Mouse (Mus musculus): ENCODE data around the gene Usp36. TPM values are rescaled to one million over a fixed set of nuclear protein-coding genes. Genes with fewer than 3 reads are reported as not detected.

Usp36 gene
- total RNA-seq, 1 experiment from 2014 or later = 20.8 TPM

- ATAC-seq (replicated peaks in 1 of 2; ENCODE audit: insufficient read depth in 1 of 2, low FRiP score in 2 of 2, low TSS enrichment in 1 of 2, low read depth in 1 of 2, poor library complexity in 2 of 2, severe bottlenecking in 2 of 2) = peak in 1 of 2 experiments; percentile 37; a peak in 2 of 4 replicates
Measured at GRCm38 (mm10) chr11:118236520-118237190, 53.4 kb downstream of the Usp36 start.

- no peak for ATAC-seq (replicated peaks in 1 of 2; ENCODE audit: insufficient read depth in 1 of 2, low FRiP score in 2 of 2, low TSS enrichment in 1 of 2, low read depth in 1 of 2, poor library complexity in 2 of 2, severe bottlenecking in 2 of 2)
Measured at GRCm38 (mm10) chr11:118234929-118235328, 55.1 kb downstream of the Usp36 start.

GRCm38 (mm10) chr11:118234500-118234899 lies 55.5 kb downstream of the Usp36 start:
- no peak for ATAC-seq (replicated peaks in 1 of 2; ENCODE audit: insufficient read depth in 1 of 2, low FRiP score in 2 of 2, low TSS enrichment in 1 of 2, low read depth in 1 of 2, poor library complexity in 2 of 2, severe bottlenecking in 2 of 2)

GRCm38 (mm10) chr11:118233924-118234323 lies 56.1 kb downstream of the Usp36 start:
- no peak for ATAC-seq (replicated peaks in 1 of 2; ENCODE audit: insufficient read depth in 1 of 2, low FRiP score in 2 of 2, low TSS enrichment in 1 of 2, low read depth in 1 of 2, poor library complexity in 2 of 2, severe bottlenecking in 2 of 2)

GRCm38 (mm10) chr11:118232314-118232831 lies 57.7 kb downstream of the Usp36 start:
- ATAC-seq (replicated peaks in 1 of 2; ENCODE audit: insufficient read depth in 1 of 2, low FRiP score in 2 of 2, low TSS enrichment in 1 of 2, low read depth in 1 of 2, poor library complexity in 2 of 2, severe bottlenecking in 2 of 2) = peak; percentile 88 to 92

GRCm38 (mm10) chr11:118229941-118230340 lies 60.1 kb downstream of the Usp36 start:
- no peak for ATAC-seq (replicated peaks in 1 of 2; ENCODE audit: insufficient read depth in 1 of 2, low FRiP score in 2 of 2, low TSS enrichment in 1 of 2, low read depth in 1 of 2, poor library complexity in 2 of 2, severe bottlenecking in 2 of 2)

- ATAC-seq (replicated peaks in 1 of 2; ENCODE audit: insufficient read depth in 1 of 2, low FRiP score in 2 of 2, low TSS enrichment in 1 of 2, low read depth in 1 of 2, poor library complexity in 2 of 2, severe bottlenecking in 2 of 2) = no peak
Measured at GRCm38 (mm10) chr11:118227650-118228049, 62.4 kb downstream of the Usp36 start.

- ATAC-seq (replicated peaks in 1 of 2; ENCODE audit: insufficient read depth in 1 of 2, low FRiP score in 2 of 2, low TSS enrichment in 1 of 2, low read depth in 1 of 2, poor library complexity in 2 of 2, severe bottlenecking in 2 of 2) = peak; percentile 48 to 60
Measured at GRCm38 (mm10) chr11:118226850-118227249, 63.2 kb downstream of the Usp36 start.

GRCm38 (mm10) chr11:118225862-118226261 lies 64.2 kb downstream of the Usp36 start:
- no peak for ATAC-seq (replicated peaks in 1 of 2; ENCODE audit: insufficient read depth in 1 of 2, low FRiP score in 2 of 2, low TSS enrichment in 1 of 2, low read depth in 1 of 2, poor library complexity in 2 of 2, severe bottlenecking in 2 of 2)

GRCm38 (mm10) chr11:118225056-118225836 lies 64.8 kb downstream of the Usp36 start:
- no peak for ATAC-seq (replicated peaks in 1 of 2; ENCODE audit: insufficient read depth in 1 of 2, low FRiP score in 2 of 2, low TSS enrichment in 1 of 2, low read depth in 1 of 2, poor library complexity in 2 of 2, severe bottlenecking in 2 of 2)

- ATAC-seq (replicated peaks in 1 of 2; ENCODE audit: insufficient read depth in 1 of 2, low FRiP score in 2 of 2, low TSS enrichment in 1 of 2, low read depth in 1 of 2, poor library complexity in 2 of 2, severe bottlenecking in 2 of 2) = no peak
Measured at GRCm38 (mm10) chr11:118223416-118224067, 66.5 kb downstream of the Usp36 start.

GRCm38 (mm10) chr11:118222917-118223316 lies 67.1 kb downstream of the Usp36 start:
- no peak for ATAC-seq (replicated peaks in 1 of 2; ENCODE audit: insufficient read depth in 1 of 2, low FRiP score in 2 of 2, low TSS enrichment in 1 of 2, low read depth in 1 of 2, poor library complexity in 2 of 2, severe bottlenecking in 2 of 2)

- ATAC-seq (replicated peaks in 1 of 2; ENCODE audit: insufficient read depth in 1 of 2, low FRiP score in 2 of 2, low TSS enrichment in 1 of 2, low read depth in 1 of 2, poor library complexity in 2 of 2, severe bottlenecking in 2 of 2) = no peak
Measured at GRCm38 (mm10) chr11:118222351-118222885, 67.6 kb downstream of the Usp36 start.

- peak in 1 of 2 experiments; percentile 63; a peak in 1 of 4 replicates for ATAC-seq (replicated peaks in 1 of 2; ENCODE audit: insufficient read depth in 1 of 2, low FRiP score in 2 of 2, low TSS enrichment in 1 of 2, low read depth in 1 of 2, poor library complexity in 2 of 2, severe bottlenecking in 2 of 2)
Measured at GRCm38 (mm10) chr11:118220561-118221262, 69.3 kb downstream of the Usp36 start.

- ATAC-seq (replicated peaks in 1 of 2; ENCODE audit: insufficient read depth in 1 of 2, low FRiP score in 2 of 2, low TSS enrichment in 1 of 2, low read depth in 1 of 2, poor library complexity in 2 of 2, severe bottlenecking in 2 of 2) = no peak
Measured at GRCm38 (mm10) chr11:118219066-118219465, 71.0 kb downstream of the Usp36 start.

- no peak for ATAC-seq (replicated peaks in 1 of 2; ENCODE audit: insufficient read depth in 1 of 2, low FRiP score in 2 of 2, low TSS enrichment in 1 of 2, low read depth in 1 of 2, poor library complexity in 2 of 2, severe bottlenecking in 2 of 2)
Measured at GRCm38 (mm10) chr11:118216468-118216867, 73.6 kb downstream of the Usp36 start.

- no peak for ATAC-seq (replicated peaks in 1 of 2; ENCODE audit: insufficient read depth in 1 of 2, low FRiP score in 2 of 2, low TSS enrichment in 1 of 2, low read depth in 1 of 2, poor library complexity in 2 of 2, severe bottlenecking in 2 of 2)
Measured at GRCm38 (mm10) chr11:118215928-118216458, 74.1 kb downstream of the Usp36 start.

All from hematopoietic stem cell, adult 5-6 weeks (primary cell).